Mouse (Mus musculus): ENCODE data around the gene Psmd7.
A peak's percentile ranks its signal among the peaks of the same experiment; 100 is the strongest.
"Not testable (repeated sequence)": the region's sequence is repeated elsewhere in the genome, so short reads cannot be mapped to it uniquely, and the experiment has no call there.

The Psmd7 gene

DNA sequence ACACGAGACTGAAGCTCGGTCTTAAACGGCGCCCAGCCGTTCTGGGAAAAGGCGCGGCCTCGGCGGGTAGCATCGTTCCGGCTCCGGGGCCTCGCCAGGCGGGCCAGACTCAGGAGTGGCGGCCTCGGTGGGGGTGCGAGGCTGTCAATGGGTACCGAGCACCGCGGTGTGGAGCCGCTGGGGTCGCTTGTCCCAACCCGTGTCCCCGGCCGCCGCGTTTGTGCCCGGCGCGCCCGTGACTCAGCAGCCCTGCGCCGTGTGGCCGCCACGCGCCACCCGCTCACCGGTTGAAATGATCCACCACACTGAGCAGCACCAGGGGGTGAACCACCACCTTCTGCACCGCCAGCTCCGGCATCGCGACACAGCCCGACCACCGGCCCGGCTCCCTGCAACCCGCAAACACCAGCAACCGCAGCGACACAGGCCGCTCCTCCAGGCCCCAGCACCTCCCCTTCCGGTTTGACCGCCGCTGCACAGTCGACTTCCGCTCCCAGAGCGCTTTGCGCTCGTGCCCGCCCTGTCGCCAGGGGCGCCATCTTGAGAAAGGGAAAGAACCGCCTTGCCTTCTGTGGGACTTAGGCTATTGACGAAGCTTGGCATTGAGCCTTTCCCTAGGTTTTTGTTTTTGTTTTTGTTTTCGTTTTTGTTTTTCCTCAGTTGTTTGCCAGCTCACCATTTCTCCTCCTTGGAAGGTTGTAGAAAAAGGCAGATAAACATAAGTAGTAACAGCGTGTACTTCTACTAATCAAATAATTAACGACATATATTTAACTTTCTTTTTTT is at the start of gene Psmd7:
Psmd7 (minus strand) TSS at position 470 of the 786 bp plus-strand sequence.
- peak; percentile 96 for DNase-seq

DNA sequence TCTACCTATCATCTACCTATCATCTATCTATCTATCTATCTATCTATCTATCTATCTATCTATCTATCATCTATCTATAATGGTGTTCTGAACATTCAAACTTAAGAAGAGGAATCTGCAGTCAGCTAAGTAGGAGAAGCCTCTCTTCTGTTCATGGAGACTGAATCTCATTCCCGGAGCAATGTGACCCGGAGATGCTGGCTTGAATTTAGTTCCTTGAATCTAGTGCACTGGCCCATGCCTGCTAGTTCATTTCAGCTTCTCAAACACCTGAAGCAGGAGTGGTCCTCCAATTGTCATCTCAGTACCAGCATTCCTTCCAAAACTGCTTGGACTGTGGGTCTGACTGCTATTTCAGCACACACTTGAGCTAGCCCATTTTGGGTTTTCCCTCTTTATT is 45.5 kb upstream of the Psmd7 start:
- no peak for DNase-seq

DNA sequence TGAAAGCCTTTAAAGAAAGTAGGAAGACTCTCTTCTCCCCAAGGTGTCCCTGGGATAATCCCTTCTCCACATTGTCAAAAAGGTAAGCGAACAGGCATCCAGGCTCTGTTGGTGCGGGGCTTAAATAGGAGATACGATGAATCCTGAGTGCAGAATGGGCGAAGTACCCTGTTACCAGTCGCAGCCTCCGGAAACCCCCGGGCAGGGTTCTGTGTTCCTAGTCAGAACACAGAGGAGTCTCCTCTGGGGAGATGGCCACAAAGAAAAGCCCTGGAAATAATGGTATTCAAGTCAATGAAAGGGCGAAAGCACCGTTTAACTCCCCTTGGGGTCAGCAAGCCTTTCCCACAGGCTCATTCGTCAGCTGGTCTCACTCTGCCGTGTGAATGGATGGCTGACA is 41.4 kb upstream of the Psmd7 start:
- no peak for DNase-seq

DNA sequence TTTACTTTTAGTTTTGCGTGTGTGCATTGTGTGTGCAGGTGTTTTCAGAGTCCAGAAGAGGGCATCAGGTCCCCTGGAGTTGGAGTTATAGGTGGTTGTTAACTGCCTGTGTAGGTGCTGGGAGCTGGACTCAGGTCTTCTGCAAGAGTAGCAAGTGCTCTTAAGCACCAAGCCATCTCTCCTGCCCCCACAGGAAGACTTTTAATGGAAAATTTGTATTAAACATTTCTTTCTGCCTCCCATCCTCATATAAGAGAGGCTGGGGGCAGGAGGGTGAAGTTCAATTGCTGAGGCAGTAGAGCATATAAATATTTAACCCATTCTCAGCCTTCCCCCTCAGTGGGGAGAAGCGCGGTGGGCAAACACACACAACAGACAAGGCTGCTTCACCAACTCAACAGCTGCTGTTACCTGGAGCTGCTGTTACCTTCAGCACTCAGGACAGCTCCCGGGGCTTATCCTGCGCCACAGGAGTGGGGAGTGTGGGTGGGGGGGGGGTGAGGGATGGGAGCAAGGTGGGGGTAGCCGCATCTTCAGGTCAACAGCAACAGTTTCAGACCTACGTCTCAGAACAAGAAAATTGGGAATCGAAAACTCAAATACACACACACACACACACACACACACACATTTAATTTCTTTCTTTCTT is 40.4 kb upstream of the Psmd7 start:
- DNase-seq = peak; percentile 19

DNA sequence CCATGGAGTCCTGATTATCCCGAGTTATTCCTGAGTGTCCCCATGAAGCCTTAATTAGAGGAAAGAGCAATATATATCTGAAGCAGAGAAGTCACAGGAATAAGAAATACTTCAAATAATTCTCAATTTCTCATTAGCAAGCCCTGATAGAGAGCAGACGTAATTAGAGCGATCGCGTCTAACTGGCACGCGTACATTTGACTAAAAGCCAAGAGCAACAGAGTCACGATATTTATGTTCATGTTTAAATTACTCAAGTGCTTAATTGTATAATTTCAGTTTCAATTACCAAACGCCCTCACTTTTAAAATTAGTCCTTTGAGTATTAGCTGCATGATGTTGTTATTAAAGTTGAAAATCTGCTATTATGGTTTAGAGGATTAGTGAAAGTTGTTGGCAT is 39.6 kb upstream of the Psmd7 start:
- no peak for DNase-seq

DNA sequence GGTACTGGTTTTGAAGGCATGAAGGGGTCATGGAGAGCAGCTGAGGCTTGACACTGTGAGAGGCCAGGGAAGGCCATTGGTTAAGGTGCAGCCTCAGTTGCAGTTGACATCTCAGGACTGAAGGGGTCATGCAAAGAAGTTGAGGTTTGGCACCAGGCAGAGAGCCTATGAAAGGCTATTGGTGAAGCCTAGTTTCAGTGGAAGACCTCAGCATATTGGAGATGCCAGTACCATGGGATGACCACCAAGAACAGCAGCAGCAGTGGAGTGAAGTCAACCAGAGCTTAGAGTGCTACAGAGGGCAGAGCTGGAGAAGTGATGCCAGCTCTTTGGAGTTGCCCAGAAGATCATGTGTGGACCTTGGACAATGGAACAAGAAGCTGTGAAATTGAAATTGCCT is 36.0 kb upstream of the Psmd7 start:
- DNase-seq = not testable (repeated sequence)

DNA sequence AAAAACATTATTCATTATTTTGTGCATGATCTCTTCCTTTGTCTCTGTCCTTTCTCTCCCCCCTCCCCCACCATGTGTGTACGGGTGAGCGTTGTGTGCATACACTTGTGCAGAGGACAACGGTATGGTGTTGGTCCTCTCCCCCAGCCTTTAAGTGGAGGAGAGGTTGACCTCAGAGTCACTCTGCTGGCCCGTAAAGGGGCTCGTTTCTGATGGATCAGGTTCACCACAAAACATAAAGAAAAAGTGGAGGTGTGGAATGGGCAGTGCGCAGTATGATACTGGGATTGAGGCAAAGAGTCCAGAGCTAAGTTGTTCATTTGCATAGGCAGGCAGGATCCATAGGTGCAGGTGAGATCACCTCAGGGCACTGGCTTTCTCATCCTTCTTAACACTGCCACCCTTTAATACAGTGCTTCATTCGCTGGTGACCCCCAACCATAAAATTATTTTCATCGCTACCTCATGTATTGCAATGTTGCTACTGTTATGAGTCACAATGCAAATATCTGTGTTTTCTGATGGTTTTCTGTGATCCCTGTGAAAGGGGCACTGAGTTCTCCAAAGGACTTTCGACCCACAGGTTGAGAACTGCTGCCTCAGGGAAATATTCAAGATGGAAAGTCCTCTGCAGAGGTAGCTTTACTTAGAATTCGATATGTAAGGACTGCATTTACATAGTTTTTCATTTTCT is 33.8 kb upstream of the Psmd7 start:
- no peak for DNase-seq

DNA sequence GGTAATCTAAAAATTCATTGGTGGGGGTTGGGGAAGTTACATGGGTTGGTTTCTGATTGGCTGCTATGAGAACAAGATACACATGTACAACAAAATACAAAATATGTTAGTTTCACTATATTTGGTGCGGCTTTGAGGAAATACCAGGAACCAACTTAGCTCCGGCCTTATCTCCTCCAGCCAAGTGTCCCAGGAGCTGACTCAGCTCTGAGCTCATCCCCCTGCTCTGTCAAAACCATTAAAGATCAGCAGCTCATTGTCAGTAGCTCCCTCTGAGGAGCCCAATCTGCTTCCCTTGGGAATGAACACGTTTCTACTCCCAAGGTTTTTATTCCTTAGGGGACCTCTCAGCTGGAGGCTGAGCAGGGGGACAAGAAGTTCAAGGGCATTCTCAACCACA is 32.9 kb upstream of the Psmd7 start:
- no peak for DNase-seq

DNA sequence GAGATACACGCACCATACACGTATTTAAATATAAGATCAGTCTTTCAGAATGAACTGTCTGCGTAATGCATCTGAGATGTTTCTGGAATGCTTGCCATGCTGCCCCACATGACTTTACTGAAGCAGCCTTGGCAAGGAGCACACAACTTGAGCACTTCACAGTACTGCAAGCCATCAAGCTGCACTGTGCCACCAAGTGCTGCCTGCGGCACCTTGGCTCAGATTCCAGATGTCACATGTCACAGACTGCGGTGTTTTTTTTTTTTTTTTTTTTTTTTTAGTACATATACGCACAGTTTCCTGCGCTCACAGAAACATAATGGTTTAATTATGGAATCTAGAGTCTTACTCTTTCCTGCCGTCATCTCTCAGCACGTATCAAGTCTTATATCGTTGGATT is 30.2 kb upstream of the Psmd7 start:
- DNase-seq = no peak

DNA sequence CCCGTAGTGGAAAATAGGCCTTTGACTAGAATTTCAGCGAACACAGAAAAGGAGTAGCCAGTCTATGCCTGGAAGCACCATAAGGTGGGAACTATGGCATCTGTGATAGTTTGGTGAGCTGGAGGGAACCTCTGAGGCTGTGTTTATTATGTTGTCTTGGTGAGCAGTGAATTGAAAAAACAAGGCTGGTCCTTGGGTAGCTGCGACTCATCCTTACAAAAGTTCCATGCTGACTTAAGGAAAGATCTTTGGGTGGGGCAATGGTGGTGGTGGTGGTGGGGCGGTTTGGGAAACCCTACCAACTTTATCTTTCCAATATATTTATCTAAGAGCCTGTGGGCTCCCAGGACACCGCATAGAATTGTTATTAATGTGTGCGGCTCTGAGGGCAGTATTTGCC is 25.1 kb upstream of the Psmd7 start:
- DNase-seq = no peak

DNA sequence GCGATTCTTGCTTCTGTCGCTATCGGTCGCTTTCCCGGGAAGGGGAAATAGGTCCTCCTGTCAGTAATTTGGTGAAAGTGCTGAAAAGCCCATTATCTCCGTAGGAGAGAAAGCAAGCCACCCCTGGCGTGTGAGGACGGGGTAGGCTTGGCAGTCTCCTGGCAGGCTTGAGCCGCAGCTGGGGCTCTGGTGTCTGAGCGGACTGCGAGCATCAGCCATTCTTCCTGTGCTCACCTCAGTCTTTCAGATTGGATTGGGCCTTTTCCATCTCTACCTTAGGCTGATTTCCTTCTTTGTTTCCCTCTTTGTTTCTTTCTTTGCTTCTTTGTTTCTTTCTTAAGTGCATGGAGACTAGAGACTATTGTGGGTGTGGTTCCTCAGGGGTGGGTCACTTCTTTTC is 22.6 kb upstream of the Psmd7 start:
- DNase-seq = no peak

DNA sequence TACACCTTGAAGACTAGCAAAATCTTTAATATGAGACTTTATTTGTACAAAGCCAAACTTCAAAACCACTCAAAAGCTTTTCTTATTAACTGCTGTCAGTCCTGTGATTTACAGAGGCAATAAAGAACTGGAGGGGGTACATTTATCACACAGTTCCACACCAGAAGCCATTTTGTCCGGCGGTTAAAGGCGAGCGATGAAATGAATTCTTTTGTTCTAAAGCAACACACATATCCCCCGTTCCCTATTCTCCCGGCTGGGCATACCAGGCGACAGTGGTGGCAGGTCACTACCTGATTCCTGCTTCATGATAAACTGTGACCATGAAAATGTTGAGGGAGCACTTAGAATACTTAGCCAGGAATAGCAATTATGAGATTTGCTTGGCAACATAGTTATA is 20.5 kb upstream of the Psmd7 start:
- no peak for DNase-seq

DNA sequence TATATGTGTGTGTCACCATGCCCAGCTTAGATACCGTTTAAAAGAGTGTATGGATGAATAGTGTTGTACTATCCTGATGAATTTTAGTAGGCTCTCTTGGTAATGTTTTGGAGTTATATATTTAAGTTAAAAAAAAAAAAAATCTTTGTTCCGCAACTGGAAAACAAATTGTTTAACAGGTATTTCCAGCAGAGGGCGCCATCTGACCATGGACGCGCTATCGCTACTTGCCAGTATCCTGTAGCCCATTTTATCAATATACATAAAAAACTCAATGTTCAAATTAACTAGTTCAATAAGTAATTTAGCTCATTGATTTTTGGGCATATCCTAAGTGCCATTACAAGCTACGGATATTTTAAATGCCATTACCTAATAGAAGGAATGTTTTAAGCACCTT is 14.8 kb upstream of the Psmd7 start:
- DNase-seq = peak; percentile 86

DNA sequence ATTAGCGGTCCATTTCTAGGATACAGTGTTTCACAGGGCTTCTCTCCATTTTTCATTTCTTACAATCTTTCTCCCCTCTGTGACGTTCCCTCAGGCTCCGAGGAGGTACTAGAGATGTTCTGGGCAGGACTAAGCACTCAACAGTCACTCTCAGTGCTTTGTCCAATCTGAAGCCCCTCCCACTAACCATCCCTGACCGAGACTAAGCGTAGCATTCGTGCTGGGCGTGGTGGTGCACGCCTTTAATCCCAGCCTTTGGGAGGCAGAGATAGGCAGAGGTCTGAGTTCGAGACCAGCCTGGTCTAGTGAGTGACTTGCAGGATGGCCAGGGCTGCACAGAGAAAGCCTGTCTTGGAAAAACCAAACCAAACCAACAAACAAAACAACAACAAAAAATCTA is 11.4 kb upstream of the Psmd7 start:
- DNase-seq = no peak

DNA sequence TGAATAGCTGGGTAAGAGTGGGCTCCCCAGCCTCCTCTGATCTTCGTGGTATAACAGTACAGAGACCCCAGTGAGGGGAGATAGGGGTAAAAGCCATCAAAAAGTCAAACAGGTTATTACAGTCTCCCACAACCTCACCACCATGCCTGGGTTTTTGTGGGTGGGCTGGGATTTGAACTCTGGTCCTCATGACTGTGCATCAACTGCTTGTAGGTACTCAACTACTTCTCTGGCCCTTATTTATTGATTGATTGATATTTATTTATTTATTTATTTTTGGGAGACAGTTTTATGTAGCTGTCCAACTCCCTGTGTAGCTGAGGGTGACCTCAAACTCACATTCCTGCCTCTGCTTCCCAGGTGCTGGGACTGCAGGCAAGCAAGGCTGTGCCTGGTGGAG is 9.5 kb upstream of the Psmd7 start:
- no peak for DNase-seq

DNA sequence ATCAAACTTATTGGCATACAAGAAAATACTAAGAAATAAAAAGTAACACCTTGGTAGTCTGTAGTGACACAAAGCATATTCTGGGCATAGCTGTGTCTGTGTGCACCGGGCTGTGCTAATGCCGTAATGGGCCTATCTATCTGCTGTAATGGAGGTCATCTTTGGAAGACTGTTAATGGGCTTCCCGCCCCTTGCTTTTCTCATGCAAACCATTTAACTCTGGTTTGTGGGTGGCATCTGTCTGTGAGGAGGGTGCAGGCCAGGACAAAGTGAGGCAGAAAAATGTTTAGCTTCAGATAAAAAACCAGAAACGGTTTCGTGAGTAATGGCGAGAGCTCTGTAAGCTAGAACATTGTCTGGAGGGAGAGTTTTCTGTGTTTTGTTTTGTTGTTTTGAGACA is 6.6 kb upstream of the Psmd7 start:
- DNase-seq = no peak

DNA sequence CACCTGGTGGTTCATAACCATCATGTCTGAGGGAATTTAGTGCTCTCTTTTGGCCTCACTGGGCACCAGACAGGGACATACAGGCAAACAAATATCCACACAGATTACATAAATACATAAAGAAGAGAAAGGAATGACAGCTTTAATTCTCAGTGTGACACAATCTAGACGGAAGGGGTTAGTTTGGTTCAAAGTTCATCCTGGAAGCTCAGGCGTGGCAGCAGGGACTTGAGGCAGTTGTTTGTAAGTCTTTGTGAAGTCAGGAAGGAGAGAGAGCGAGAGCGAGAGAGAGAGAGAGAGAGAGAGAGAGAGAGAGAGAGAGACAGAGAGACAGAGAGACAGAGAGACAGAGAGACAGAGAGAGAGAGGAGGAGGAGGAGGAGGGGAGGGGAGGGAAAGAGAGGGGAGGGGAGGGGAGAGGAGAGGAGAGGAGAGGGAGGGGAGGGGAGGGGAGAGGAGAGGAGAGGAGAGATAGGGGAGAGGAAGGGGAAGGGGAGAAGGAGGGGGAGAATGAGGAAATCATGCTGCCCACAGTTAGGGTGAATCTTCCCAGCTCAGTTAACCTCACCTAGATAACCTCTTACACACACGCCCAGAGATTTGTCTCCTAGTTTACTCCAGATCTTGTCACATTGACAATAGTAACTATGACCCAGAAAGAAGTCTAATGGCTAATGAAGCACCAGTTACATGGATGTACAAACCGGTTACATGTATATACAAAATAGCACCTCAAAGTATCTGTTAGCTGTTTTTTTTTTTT is 5.9 kb upstream of the Psmd7 start:
- no peak for DNase-seq

DNA sequence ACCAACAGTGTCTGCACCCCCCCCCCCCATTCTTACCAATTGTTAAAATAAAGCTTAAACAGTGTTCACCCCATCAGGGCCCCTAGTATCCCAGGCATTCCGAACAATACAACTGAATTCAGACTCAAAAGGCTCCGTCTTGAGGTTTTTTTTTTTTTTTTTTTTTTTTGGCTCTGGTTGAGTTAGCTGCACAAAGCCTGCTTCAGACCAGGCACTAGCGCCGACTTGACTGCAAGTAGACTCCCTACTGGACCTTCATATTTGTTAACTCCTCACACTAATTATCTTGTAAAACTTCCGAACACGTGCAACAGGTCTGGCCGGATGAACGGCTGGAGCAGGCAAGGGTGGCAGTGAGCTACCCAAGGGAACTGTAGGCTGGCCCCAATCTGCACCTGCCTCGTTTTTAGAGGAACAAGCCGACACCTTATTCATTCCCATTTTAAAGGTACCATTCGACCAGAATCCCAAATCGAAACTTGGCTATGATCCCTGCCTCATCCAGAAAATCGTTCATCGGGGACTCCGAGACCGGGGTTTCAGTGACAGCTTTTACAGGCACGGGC is 752 bp downstream of the Psmd7 start:
- DNase-seq = peak; percentile 37

DNA sequence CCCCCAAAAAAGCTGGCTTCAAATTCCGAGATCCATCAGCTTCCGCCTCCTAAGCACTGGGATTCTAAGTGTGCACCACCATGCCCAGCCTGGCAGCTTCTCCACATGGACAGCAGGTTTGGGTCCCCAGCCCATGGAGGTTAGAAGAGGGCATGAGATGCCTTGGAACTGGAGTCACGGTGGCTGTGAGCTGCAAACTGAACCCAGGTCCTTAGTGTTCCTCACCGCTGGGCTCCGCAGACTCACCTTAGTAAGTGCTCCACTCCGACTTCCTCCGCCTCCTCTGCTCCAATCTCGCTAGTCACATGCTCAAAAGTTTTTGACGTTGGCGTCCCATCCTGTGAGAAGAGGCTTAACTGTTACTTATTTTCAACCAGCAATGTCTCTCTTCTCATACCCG is 6.1 kb downstream of the Psmd7 start:
- no peak for DNase-seq

DNA sequence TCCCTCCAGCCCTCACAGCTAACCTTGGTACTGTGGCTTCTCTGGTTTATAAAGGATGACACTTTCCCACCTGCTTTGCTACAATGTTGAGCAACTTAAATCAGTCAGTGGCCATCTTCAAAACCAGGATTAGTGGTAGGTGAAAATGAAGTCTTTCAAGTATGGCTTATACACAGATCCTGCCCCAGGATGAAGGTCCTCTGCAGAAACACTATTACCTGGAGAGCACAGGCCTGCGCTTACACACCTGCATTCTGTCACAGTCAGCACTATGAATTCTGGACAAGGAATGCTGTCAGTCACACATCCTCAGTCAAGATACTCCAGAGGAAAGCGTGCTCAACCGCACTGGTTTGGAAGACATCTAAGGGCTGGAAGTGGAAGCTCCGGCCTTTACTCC is 6.7 kb downstream of the Psmd7 start:
- no peak for DNase-seq

DNA sequence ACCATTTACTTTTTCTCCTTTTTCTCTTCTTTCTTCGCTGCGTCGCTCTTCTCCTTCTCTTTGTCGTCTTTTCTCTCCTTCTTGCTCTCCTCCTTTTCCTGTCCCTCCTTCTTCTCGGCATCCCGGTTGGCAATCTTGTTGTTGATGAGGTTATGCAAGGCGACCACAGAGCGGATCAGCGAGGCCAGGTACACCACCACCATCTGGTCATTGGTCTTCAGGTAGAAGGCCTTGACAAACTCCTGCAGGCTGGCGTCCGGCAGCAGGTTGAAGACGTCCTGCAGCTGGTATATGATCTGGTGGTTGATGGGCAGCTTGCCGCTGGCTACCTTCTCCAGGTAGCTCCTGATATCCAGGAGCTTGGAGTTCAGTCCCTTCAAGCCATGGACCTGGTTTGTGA is 7.4 kb downstream of the Psmd7 start:
- DNase-seq = no peak

DNA sequence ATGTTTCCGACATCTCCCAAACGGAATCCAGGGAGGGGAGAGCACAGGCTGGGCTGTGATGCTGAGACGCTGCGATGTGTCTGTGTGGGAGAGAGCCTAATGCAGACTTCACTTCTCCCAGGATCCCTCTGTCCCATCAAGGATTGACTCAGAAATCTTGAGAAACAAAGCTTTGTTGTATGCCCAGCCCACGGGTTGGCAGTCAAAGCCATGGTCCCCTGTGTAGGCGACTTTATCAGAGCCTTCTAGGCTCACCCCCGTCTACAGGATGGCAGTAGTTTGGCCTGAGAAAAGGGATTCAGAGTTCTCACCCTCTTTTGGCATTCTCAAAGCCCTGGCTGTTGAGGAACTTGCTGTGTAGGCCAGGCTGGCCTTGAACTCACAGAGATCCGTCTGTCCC is 9.7 kb downstream of the Psmd7 start:
- DNase-seq = no peak

DNA sequence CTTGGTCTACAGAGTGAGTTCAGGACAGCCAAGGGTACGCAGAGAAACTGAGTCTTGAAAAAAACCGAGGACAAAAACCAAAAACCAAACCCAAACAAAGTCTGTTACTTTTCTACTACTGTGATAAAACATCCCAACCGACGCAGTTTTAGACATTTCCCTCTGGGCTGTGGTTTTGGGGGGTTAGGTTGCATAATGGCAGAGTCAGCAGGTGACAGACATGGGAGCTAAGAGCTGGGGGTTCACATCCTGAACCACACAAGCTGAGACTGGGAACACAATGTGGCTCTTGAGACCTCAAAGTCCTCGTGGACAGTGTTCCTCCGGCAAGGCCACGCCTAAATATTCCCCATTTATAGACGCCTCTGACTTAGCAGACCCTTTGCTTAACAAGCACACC is 10.1 kb downstream of the Psmd7 start:
- no peak for DNase-seq
